Mouse (Mus musculus) ZHBTc4 (cell line): ENCODE measurements at regions not wholly inside any gene's neighbourhood (a gene's known extent, or its start where the extent isn't known, plus 50 kb on each side); places are given as distances from the start of the nearest gene placed in this dataset.

Experiments used
- DNase-seq: peaks from one replicate; pipeline ENCODE4 v3.0.0-alpha.2; 2011; ENCODE audit warnings: low read depth, low spot score

DNA sequence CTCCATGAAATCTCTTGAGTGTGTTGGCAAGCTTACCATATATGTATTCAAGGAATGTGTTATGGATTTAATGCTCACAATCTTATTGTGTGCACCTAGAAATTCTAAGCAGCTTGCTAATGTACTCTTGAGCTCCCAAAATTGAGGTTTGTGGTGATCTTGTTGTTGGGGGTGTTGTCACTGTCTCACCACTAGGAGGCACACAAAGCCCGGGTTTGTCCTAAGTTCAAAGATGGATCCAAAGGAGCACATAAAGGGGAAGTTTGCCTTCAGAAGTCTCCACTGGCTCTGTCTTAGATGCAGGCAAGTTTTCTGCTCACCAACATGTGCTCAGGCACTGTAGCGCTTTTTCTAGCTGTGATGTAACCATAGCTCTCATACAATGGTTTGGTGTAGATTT is 151.8 kb downstream of the Mrgpra4 start:
- no peak for DNase-seq

- no peak for DNase-seq
Observed at GRCm38 (mm10) chr7:47781373-47781772, 180.2 kb upstream of the Mrgpra3 start.

DNA sequence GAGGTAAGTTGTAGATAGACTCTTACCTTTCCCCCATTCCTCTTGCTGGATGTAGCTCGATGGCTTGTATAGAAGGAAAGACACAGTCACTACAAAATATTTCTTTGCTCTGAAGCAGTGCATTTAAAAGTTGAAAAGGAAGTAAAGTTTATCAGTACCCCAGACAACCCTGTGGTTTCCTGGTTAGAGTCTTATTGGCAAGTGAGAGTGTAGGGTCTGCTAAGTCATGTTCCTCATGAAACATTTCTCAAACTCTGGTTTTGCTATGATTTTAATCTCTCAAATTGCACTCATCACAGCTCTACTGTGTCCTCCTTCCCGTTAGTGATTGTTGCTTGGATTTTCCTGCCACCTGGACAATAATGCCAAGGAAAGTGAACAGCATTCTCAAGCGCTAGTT is 146.4 kb upstream of the Mrgpra3 start:
- DNase-seq, result no peak

DNA sequence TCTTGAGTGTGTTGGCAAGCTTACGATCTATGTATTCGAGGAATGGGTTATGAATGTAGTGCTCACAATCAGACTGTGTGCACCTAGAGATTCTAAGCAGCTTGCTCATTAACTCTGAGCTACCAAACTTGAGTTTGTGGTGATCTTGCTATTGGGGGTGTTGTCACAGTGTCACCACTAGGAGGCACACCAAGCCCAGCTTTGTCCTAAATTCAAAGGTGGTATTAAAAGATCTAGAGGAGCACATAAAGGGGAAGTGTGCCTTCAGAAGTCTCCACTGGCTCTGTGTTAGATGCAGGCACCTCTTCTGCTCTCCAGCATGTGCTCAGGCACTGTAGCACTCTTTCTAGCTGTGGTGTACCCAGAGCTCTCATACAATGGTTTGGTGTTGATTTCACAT is 138.9 kb upstream of the Mrgpra3 start:
- DNase-seq, result peak; percentile 26

DNA sequence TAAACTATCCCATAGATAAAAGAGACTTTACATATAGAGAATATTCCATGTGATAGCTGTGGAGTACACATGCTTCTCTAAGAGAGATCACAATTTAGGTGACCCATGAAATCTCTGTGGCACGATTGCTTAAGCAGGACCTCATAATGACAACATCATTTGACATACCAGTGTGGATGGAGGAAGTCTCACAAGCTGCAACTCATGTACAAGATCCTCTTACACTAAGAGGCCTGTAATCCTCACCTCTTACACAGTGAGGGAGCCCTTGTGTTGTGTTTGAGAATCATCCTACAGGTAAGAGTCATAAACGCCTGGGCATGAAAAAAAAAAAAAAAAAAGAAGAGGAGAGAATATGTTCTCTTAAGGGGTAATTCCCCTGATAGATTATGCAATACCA is 89.9 kb upstream of the Mrgpra3 start:
- DNase-seq, result no peak

DNA sequence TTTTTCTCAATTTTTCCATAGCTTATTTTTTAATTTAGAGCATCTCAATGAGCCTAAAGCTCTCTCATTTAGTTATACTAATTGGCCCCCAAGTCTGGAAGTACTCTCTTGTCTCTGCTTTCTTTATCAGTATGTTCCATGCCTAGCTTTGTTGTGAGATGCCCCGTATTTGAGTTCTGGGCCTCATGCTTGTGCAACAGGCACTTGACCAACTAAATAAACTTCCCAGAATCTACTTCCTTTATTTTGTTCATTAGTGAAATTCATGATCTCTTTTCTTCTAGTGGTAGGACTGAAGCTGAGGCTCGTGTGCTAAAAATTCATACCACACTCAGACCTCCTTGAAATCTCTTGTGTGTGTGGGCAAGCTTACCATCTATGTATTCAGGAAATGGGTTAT is 75.8 kb upstream of the Mrgpra3 start:
- no peak for DNase-seq
